Mouse (Mus musculus) MEL (cell line): ENCODE measurements at regions not wholly inside any gene's neighbourhood (a gene's known extent, or its start where the extent isn't known, plus 50 kb on each side); places are given as distances from the start of the nearest gene placed in this dataset.

Experiments
- DNase-seq: peaks from one replicate; pipeline ENCODE4 v3.0.0; 2011; ENCODE audit warnings: low read depth, low spot score
- H3K27ac ChIP-seq: 2 replicates; pipeline ENCODE4 v1.5.1; 2012; ENCODE audit warnings: low read depth, mild to moderate bottlenecking, control low read depth, low read length, moderate library complexity; ENCODE audit not compliant: control insufficient read depth
- H3K27me3 ChIP-seq, 2 experiments: fragments of 150-350 bp in 1 of 2; sonication (generic) in 1 of 2; 2 replicates each; pipeline ENCODE4 v1.6.1; 2012; ENCODE audit warnings: low read length in 2 of 2, mild to moderate bottlenecking in 2 of 2, improper control_type of control experiment in 1 of 2, moderate library complexity in 1 of 2; ENCODE audit not compliant: insufficient read depth in 2 of 2, control insufficient read depth in 1 of 2
- H3K36me3 ChIP-seq, 2 experiments: 2 replicates each; pipeline ENCODE4 v1.6.1; 2012 to 2014; ENCODE audit warnings: low read length in 2 of 2, improper control_type of control experiment in 1 of 2, inconsistent platforms in 1 of 2, mild to moderate bottlenecking in 1 of 2; ENCODE audit not compliant: insufficient read depth in 2 of 2, control insufficient read depth in 1 of 2
- H3K4me1 ChIP-seq, 2 experiments: fragments of 150-350 bp in 1 of 2; sonication (generic) in 1 of 2; 2 replicates each; pipeline ENCODE4 v1.6.1; 2012; ENCODE audit warnings: low read length in 2 of 2, improper control_type of control experiment in 1 of 2, mild to moderate bottlenecking in 1 of 2; ENCODE audit not compliant: insufficient read depth in 2 of 2, control insufficient read depth in 1 of 2
- H3K4me3 ChIP-seq, 2 experiments: fragments of 150-350 bp in 1 of 2; sonication (generic) in 1 of 2; 2 replicates each; pipeline ENCODE4 v1.5.1; 2012; ENCODE audit warnings: low read depth in 2 of 2, low read length in 2 of 2, mild to moderate bottlenecking in 2 of 2, moderate library complexity in 2 of 2, control low read depth in 1 of 2, improper control_type of control experiment in 1 of 2; ENCODE audit not compliant: control insufficient read depth in 1 of 2, insufficient read depth in 1 of 2
- H3K79me2 ChIP-seq: 2 replicates; pipeline ENCODE4 v1.6.1; 2012; ENCODE audit warnings: mild to moderate bottlenecking, low read length, moderate library complexity; ENCODE audit not compliant: control insufficient read depth, poor library complexity, insufficient read depth
- H3K9ac ChIP-seq: 2 replicates; pipeline ENCODE4 v1.6.1; 2012; ENCODE audit warnings: low read depth, mild to moderate bottlenecking, control low read depth, low read length, moderate library complexity; ENCODE audit not compliant: control insufficient read depth, poor library complexity, severe bottlenecking
- H3K9me3 ChIP-seq: fragments of 150-350 bp; sonication (generic); replicated peaks from 2 replicates; pipeline ENCODE4 v1.6.1; 2012; ENCODE audit warnings: mild to moderate bottlenecking, low read length, improper control_type of control experiment, moderate library complexity; ENCODE audit not compliant: insufficient read depth
- CHD2 ChIP-seq: IDR thresholded peaks from 2 replicates; pipeline ENCODE4 v1.6.1; 2011; ENCODE audit warnings: low read length, improper control_type of control experiment
- KAT2A ChIP-seq: conservative IDR thresholded peaks from 2 replicates; pipeline ENCODE4 v1.6.1; 2012; ENCODE audit warnings: low read depth, low read length, improper control_type of control experiment, inconsistent platforms
- MAZ ChIP-seq: IDR thresholded peaks from 2 replicates; pipeline ENCODE4 v1.6.1; 2012; ENCODE audit warnings: low read depth, mild to moderate bottlenecking, inconsistent platforms, low read length, improper control_type of control experiment
- MEF2A ChIP-seq: IDR thresholded peaks from 2 replicates; pipeline ENCODE4 v1.6.1; 2014; ENCODE audit warnings: low read depth, mild to moderate bottlenecking, inconsistent platforms, low read length, improper control_type of control experiment; ENCODE audit not compliant: poor library complexity, insufficient replicate concordance, severe bottlenecking; ENCODE audit errors: extremely low read depth
- MXI1 ChIP-seq: IDR thresholded peaks from 2 replicates; pipeline ENCODE4 v1.6.1; 2011; ENCODE audit warnings: mild to moderate bottlenecking, low read depth, low read length, improper control_type of control experiment
- MYB ChIP-seq: IDR thresholded peaks from 2 replicates; pipeline ENCODE4 v1.6.1; 2011; ENCODE audit warnings: mild to moderate bottlenecking, low read depth, low read length, improper control_type of control experiment
- NRF1 ChIP-seq: IDR thresholded peaks from 2 replicates; pipeline ENCODE4 v1.6.1; 2014; ENCODE audit warnings: low read depth, mild to moderate bottlenecking, inconsistent platforms, low read length, improper control_type of control experiment, moderate library complexity; ENCODE audit not compliant: poor library complexity, insufficient read depth, severe bottlenecking
- RAD21 ChIP-seq: IDR thresholded peaks from 2 replicates; pipeline ENCODE4 v1.6.1; 2011; ENCODE audit warnings: mild to moderate bottlenecking, low read depth, low read length, improper control_type of control experiment
- SIN3A ChIP-seq: IDR thresholded peaks from 2 replicates; pipeline ENCODE4 v1.6.1; 2012; ENCODE audit warnings: low read length, improper control_type of control experiment, inconsistent platforms
- SMC3 ChIP-seq: IDR thresholded peaks from 2 replicates; pipeline ENCODE4 v1.6.1; 2011; ENCODE audit warnings: low read depth, low read length, improper control_type of control experiment
- TAL1 ChIP-seq: IDR thresholded peaks from 2 replicates; pipeline ENCODE4 v1.6.1; 2012; ENCODE audit warnings: mild to moderate bottlenecking, inconsistent platforms, low read length, moderate library complexity, mixed read lengths
- ZC3H11A ChIP-seq: IDR thresholded peaks from 2 replicates; pipeline ENCODE4 v1.6.1; 2012; ENCODE audit warnings: low read depth, mild to moderate bottlenecking, inconsistent platforms, low read length, improper control_type of control experiment
- ZKSCAN1 ChIP-seq: IDR thresholded peaks from 2 replicates; pipeline ENCODE4 v1.6.1; 2012; ENCODE audit warnings: low read depth, mild to moderate bottlenecking, inconsistent platforms, low read length, improper control_type of control experiment, moderate library complexity
- ZMIZ1 ChIP-seq: IDR thresholded peaks from 2 replicates; pipeline ENCODE4 v1.6.1; 2012; ENCODE audit warnings: low read depth, mild to moderate bottlenecking, inconsistent platforms, low read length, improper control_type of control experiment, moderate library complexity
- ZNF384 ChIP-seq: IDR thresholded peaks from 2 replicates; pipeline ENCODE4 v1.6.1; 2012; ENCODE audit warnings: low read depth, mild to moderate bottlenecking, inconsistent platforms, low read length, improper control_type of control experiment

DNA sequence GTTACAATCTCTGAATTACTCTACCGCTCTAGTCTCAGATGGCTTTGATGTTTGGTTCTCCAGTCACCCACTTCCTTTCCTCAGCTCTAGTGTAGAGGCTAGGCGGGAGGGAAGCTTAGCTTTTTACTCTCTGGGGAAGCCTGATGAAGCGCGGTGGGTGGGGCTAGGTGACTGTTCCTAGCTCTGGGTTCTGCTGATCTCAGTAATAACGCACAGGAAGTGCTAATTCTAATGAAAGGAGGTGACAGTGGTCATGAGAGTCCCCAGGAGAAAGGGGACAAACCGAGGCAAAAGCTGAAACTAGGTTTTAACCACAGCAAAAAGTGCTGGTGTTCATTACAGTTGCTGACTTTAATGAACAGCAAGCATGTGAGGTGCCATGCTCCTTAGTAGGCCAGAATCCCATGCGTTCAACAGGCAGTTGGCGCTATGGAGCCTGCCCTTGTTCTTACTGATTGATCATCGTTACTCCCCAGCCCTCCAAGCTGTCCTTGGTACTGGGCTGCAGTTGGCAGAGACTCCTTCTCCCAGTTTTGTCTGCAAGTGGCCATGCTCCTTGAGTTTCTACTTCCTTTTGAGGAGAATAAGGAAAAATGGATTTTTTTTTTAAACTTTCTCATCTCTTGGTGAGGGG is 687.9 kb upstream of the Car8 start:
- no peak for DNase-seq
- no peaks in the 10 kb centered on the region for H3K36me3 ChIP-seq

GRCm38 (mm10) chr4:8922695-8923363 is 684.0 kb upstream of the Car8 start:
- H3K9ac ChIP-seq = no peak overlapping the region
- H3K4me1 ChIP-seq = no peaks in the 10 kb centered on the region
- no peaks in the 10 kb centered on the region for H3K27me3 ChIP-seq
- H3K4me3 ChIP-seq = no peak overlapping the region
- H3K27ac ChIP-seq = no peak overlapping the region
- DNase-seq = no peak
- TF ChIP-seq MAZ = no peak
- TF ChIP-seq NRF1 = no peak
- H3K79me2 ChIP-seq = no peaks in the 10 kb centered on the region
- no peaks in the 10 kb centered on the region for H3K9me3 ChIP-seq
- no peaks in the 10 kb centered on the region for H3K36me3 ChIP-seq

More for the DNA sequence above, 687.9 kb upstream of the Car8 start:
- H3K27ac ChIP-seq = no peak overlapping the region
- no peaks in the 10 kb centered on the region for H3K4me1 ChIP-seq
- H3K27me3 ChIP-seq = no peaks in the 10 kb centered on the region
- H3K9me3 ChIP-seq = no peaks in the 10 kb centered on the region
- TF ChIP-seq RAD21 = no peak
- no peak for TF ChIP-seq ZKSCAN1
- no peak for TF ChIP-seq TAL1
- TF ChIP-seq CHD2 = no peak
- TF ChIP-seq ZC3H11A = no peak
- no peak for TF ChIP-seq MXI1
- no peak for TF ChIP-seq ZNF384
- no peak for TF ChIP-seq MAZ
- no peak for TF ChIP-seq KAT2A
- no peak for TF ChIP-seq MEF2A
- TF ChIP-seq ZMIZ1 = no peak
- TF ChIP-seq SMC3 = no peak
- no peak for TF ChIP-seq SIN3A
- TF ChIP-seq MYB = no peak
- H3K4me3 ChIP-seq = no peak overlapping the region
- H3K9ac ChIP-seq = no peak overlapping the region
- H3K79me2 ChIP-seq = no peaks in the 10 kb centered on the region
